Mouse (Mus musculus) midbrain, embryonic 14.5 days (tissue): ENCODE results near the gene Vmn1r26. TPM values are rescaled to one million over a fixed set of nuclear protein-coding genes. Genes with fewer than 3 reads are reported as not detected.
"Not testable (repeated sequence)": the region's sequence is repeated elsewhere in the genome, so short reads cannot be mapped to it uniquely, and the experiment has no call there.

Experiments used
- ATAC-seq: fragments of 200-750 bp; cut with Nextera tagmentation; 2 replicates; pipeline ENCODE4 v1.8.0; 2017; ENCODE audit warnings: moderate number of reproducible peaks, moderate library complexity; ENCODE audit not compliant: low FRiP score, low TSS enrichment
- DNase-seq: peaks from one replicate; pipeline ENCODE4 v3.0.0-alpha.2; 2015
- H3K27ac ChIP-seq: fragments of 300-500 bp; sonication (generic); replicated peaks from 2 replicates; pipeline ENCODE4 v1.5.1; 2014; ENCODE audit warnings: mild to moderate bottlenecking, low read depth, low read length, moderate library complexity
- H3K27me3 ChIP-seq: fragments of 300-500 bp; sonication (generic); 2 replicates; pipeline ENCODE4 v1.6.1; 2014; ENCODE audit warnings: low read length, control low read depth, mixed read lengths; ENCODE audit not compliant: control insufficient read depth, insufficient read depth
- H3K36me3 ChIP-seq: fragments of 300-500 bp; sonication (generic); 2 replicates; pipeline ENCODE4 v1.6.1; 2014; ENCODE audit warnings: low read length, control low read depth; ENCODE audit not compliant: control insufficient read depth, insufficient read depth
- H3K4me1 ChIP-seq: fragments of 300-500 bp; sonication (generic); 2 replicates; pipeline ENCODE4 v1.6.1; 2014; ENCODE audit warnings: mild to moderate bottlenecking, antibody characterized with exemption, low read length, control low read depth; ENCODE audit not compliant: control insufficient read depth, insufficient read depth
- H3K4me2 ChIP-seq: fragments of 300-500 bp; sonication (generic); 2 replicates; pipeline ENCODE4 v1.6.1; 2014; ENCODE audit warnings: mild to moderate bottlenecking, low read length, moderate library complexity
- H3K4me3 ChIP-seq: fragments of 300-500 bp; sonication (generic); replicated peaks from 2 replicates; pipeline ENCODE4 v1.5.1; 2014; ENCODE audit warnings: low read depth, low read length
- H3K9ac ChIP-seq: fragments of 300-500 bp; sonication (generic); replicated peaks from 2 replicates; pipeline ENCODE4 v1.6.1; 2014; ENCODE audit warnings: mild to moderate bottlenecking, low read length, moderate library complexity
- H3K9me3 ChIP-seq: fragments of 300-500 bp; sonication (generic); 2 replicates; pipeline ENCODE4 v1.6.1; 2016; ENCODE audit warnings: low read length, control low read depth, mixed read lengths; ENCODE audit not compliant: control insufficient read depth
- WGBS: fragments of 180-500 bp; shearing (Covaris S2); extraction: QIAGEN DNeasy Blood & Tissue Kit; methylation state at CpG from one replicate; pipeline ENCODE4 v1.1.7; 2014; 5-methylcytosine and 5-hydroxymethylcytosine counted together
- polyA plus RNA-seq: library from polyadenylated mRNA; unstranded; fragments of >200 nt; fragmentation: Nextera tagmentation; extraction: Ambion mirVana; gene quantifications from 2 replicates; pipeline ENCODE4 v1.2.1, GENCODE M21; 2014

The Vmn1r26 gene
- polyA plus RNA-seq, result not detected in 2 replicates

GRCm38 (mm10) chr6:58015059-58015458, at the start of gene Vmn1r26:
Gene Vmn1r26 (minus strand): TSS chr6:58015159.
- WGBS, result 100% methylated on average over 1 of the region's 1 CpGs
- Histone ChIP-seq H3K27ac (no peak within 1 kb of the TSS), H3K4me1 (no peaks in the 10 kb centered on the region), H3K4me2 (no peak within 1 kb of the TSS), H3K4me3 (no peak within 1 kb of the TSS), H3K9me3 (no peaks in the 10 kb centered on the region), H3K36me3 (no peaks in the 10 kb centered on the region), H3K27me3 (no peaks in the 10 kb centered on the region), H3K9ac (no peak within 1 kb of the TSS)
- DNase-seq (no peak), ATAC-seq (no peak)

- Histone ChIP-seq H3K4me3 (no peak overlapping the region), H3K4me2 (no peak overlapping the region), H3K4me1 (no peaks in the 10 kb centered on the region), H3K9me3 (no peaks in the 10 kb centered on the region), H3K9ac (no peak overlapping the region), H3K27me3 (no peaks in the 10 kb centered on the region), H3K27ac (no peak overlapping the region), H3K36me3 (no peaks in the 10 kb centered on the region)
- no peak for DNase-seq
- ATAC-seq, result no peak
These were observed 29.1 kb upstream of the Vmn1r26 start for GRCm38 (mm10) chr6:58044025-58044424.

GRCm38 (mm10) chr6:58017478-58017877, 2.5 kb upstream of the Vmn1r26 start:
- not testable (repeated sequence) for H3K27me3 ChIP-seq, H3K9ac ChIP-seq, H3K27ac ChIP-seq, H3K4me1 ChIP-seq, H3K4me2 ChIP-seq, H3K4me3 ChIP-seq, H3K36me3 ChIP-seq, H3K9me3 ChIP-seq, ATAC-seq, DNase-seq
- 94% methylated on average over 21 of the region's 21 CpGs for WGBS

GRCm38 (mm10) chr6:57980710-57981109, 34.2 kb downstream of the Vmn1r26 start, which contains the start of gene Vmn1r25:
Gene Vmn1r25 (minus strand): TSS chr6:57980810.
- no peaks in the 10 kb centered on the region for H3K36me3 ChIP-seq
- H3K4me3 ChIP-seq, result no peak within 1 kb of the TSS
- H3K9ac ChIP-seq, result no peak within 1 kb of the TSS
- no peaks in the 10 kb centered on the region for H3K4me1 ChIP-seq
- no peaks in the 10 kb centered on the region for H3K27me3 ChIP-seq
- ATAC-seq (no peak), DNase-seq (no peak)
- H3K4me2 ChIP-seq, result no peak within 1 kb of the TSS
- WGBS, result 74% methylated on average over 3 of the region's 3 CpGs
- no peaks in the 10 kb centered on the region for H3K9me3 ChIP-seq
- no peak within 1 kb of the TSS for H3K27ac ChIP-seq

GRCm38 (mm10) chr6:57961403-57961802, 53.6 kb downstream of the Vmn1r26 start, which contains the start of gene Vmn1r24:
Gene Vmn1r24 (minus strand): TSS chr6:57961503.
- not testable (repeated sequence) for H3K36me3 ChIP-seq, H3K9ac ChIP-seq, H3K4me3 ChIP-seq, H3K27ac ChIP-seq, H3K9me3 ChIP-seq, H3K4me1 ChIP-seq, H3K4me2 ChIP-seq, DNase-seq, H3K27me3 ChIP-seq, ATAC-seq
- WGBS, result 81% methylated on average over 1 of the region's 1 CpGs

Other genes with a start within 250 kb of the Vmn1r26 start
- 102 and 109 TPM in 2 replicates for gene Vopp1, start 190.0 kb downstream of the Vmn1r26 start, polyA plus RNA-seq
- gene Vmn1r21, start 164.8 kb downstream of the Vmn1r26 start, polyA plus RNA-seq, result 0.12 TPM in 1 of 2 replicates, not detected in the other
- not detected in 2 replicates for gene Vmn1r22, start 107.1 kb downstream of the Vmn1r26 start, polyA plus RNA-seq
- not detected in 2 replicates for gene Vmn1r23, start 88.3 kb downstream of the Vmn1r26 start, polyA plus RNA-seq
- not detected in 2 replicates for gene Vmn1r24, start 53.7 kb downstream of the Vmn1r26 start, polyA plus RNA-seq
- gene Vmn1r25, start 34.3 kb downstream of the Vmn1r26 start, polyA plus RNA-seq, result not detected in 2 replicates
- not detected in 2 replicates for gene Vmn1r27, start 203.7 kb upstream of the Vmn1r26 start, polyA plus RNA-seq
- gene Vmn1r28, start 246.9 kb upstream of the Vmn1r26 start, polyA plus RNA-seq, result not detected in 2 replicates